Mouse (Mus musculus): ENCODE measurements around the gene Plin5. TPM values are rescaled to one million over a fixed set of nuclear protein-coding genes. Genes with fewer than 3 reads are reported as not detected.
"Not testable (repeated sequence)": the region's sequence is repeated elsewhere in the genome, so short reads cannot be mapped to it uniquely, and the experiment has no call there.

Plin5 gene
- polyA plus RNA-seq, 1 experiment from 2014 or later = 0.46 TPM

DNA sequence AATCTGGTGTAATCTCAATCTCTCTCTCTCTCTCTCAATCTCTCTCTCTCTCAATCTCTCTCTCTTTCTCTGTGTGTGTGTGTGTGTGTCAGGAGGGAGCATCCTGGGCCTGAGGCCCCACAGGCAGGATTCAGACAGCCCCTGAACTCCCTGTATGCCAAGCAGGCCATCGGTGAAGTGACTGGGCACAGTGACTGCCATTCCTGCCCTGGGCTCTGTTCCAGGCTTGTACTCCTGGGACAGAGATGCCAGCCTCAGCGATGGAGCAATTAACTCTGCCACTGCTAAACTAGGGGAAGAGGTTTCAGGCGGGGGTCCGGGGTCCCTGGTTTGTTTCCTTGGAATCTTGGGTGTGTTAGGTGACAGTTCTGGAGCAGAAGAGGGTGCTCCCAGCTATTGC lies 6.8 kb downstream of the Plin5 start:
- 63% methylated on average over 4 of the region's 4 CpGs for WGBS
- H3K36me3 ChIP-seq = no peaks in the 10 kb centered on the region
- no peaks in the 10 kb centered on the region for H3K9me3 ChIP-seq
- H3K4me3 ChIP-seq = no peak overlapping the region
- peaks cover 7% of the 10 kb centered on the region for H3K4me1 ChIP-seq
- no peak overlapping the region for H3K27ac ChIP-seq
- no peak for DNase-seq (ENCODE audit: low spot score)
- peaks cover 7% of the 10 kb centered on the region for H3K27me3 ChIP-seq (ENCODE audit: insufficient read depth, poor library complexity, severe bottlenecking)

DNA sequence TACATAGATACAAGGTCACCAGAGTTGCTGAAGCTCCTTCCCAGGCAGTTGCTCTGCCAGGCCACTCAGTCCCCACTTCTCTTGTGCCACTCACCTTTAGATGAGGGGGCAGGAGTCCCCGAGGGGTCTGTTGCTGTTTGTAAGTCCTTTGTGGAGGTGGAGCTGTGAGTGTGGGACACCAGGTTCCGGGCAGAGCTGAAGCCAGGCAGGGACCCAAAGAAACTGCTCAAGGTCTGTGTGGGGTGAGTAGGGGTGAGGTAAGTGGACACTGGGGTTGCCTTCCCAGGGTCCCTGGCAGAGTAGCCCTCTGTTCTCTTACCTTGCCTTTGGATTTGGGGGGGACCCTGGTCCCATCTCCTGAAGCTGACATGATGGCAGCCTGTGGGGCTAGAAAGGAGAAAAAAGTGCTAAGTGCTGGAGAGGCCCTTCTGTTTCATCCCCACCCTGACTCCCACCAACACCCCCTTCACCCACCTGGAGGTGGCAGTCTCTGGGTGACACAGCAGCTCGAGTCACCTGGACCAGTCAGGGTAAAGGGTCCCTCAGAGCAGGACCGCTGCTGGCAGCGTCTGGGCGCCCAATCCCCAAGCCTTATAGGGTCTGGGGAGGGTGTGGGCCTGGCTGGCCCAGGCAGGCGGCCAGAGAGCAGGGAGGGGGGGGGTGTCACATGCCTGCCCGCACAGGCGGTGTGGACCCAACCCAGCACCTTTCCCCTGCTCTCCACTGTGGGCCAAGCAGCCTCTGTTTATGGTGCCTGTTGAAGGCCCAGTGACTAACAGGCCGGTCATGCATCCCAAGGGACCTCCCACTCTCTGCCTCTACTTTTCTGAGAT lies 8.0 kb downstream of the Plin5 start, which contains the start of gene Plin4:
TSS of gene Plin4 (minus strand) at position 585 of the 833 bp plus-strand sequence.
- Histone ChIP-seq H3K36me3 (no peaks in the 10 kb centered on the region), H3K4me3 (no peak within 1 kb of the TSS), H3K9me3 (no peaks in the 10 kb centered on the region), H3K4me1 (peaks cover 7% of the 10 kb centered on the region), H3K27ac (0 out of 2 replicates have a peak within 1 kb of the TSS, but pooled peaks have one; percentile 7), H3K27me3 (ENCODE audit: insufficient read depth, poor library complexity, severe bottlenecking) (peaks cover 5% of the 10 kb centered on the region)
- no peak for DNase-seq (ENCODE audit: low spot score)
- 59% methylated on average over 10 of the region's 10 CpGs for WGBS

DNA sequence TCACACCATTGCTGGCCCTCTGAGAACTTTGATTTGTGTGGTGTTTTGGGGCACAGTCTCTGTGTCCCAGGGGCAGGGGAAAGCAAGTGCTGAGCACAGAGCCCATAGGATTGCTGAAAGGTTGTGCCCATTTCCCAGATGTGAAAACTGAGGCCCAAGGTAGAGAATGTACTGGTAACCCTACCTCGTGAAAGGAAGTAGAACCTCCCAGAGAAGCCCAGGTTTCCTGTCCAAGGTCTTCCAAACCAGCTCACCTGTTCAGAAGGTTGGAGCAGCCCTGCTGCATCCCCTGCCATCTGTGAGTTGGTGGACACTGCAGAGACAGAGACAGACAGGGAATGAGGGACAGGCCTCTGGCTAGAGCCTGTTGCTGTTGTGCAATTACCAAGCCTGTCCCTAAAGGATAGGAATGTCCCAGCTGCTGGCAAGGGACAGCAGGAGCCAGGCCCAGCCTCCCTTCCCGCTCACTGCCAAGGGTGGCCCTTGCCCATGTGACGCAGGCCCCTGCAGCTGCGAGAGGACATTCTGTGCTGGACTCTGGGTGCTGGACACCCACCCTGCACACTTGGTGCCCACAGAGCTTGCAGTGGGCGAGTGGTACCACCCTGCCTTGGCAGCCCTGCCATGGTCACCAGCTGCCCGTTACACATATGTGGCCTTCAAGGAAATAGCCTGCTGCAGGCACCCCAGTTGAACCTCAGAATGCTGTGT lies 8.9 kb downstream of the Plin5 start:
- 73% methylated on average over 6 of the region's 6 CpGs for WGBS
- Histone ChIP-seq H3K4me1 (peaks cover 7% of the 10 kb centered on the region), H3K36me3 (peaks cover 7% of the 10 kb centered on the region), H3K9me3 (no peaks in the 10 kb centered on the region), H3K27me3 (ENCODE audit: insufficient read depth, poor library complexity, severe bottlenecking) (peaks cover 5% of the 10 kb centered on the region), H3K4me3 (no peak overlapping the region), H3K27ac (0 out of 2 replicates have a peak overlapping the region, but pooled peaks have one; percentile 7)
- no peak for DNase-seq (ENCODE audit: low spot score)

DNA sequence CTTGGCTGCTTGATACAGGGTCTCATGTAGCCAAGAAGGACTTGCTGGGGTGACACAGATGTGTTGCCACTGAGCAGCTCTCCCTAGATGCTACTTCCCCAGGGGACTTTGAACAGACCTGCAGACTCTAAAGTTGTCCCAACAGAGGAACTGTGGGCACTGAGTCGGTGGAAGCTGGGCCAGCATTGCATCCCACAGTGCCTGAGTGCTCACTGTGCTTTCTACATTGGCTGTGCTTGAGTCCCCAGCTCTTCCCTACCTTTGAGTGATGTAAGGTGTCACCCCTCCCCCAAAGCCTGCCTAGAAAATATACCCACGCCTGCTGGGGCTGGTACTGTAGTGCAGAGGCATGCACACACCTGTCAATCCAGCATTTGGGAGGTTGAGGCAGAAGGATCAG lies 9.7 kb downstream of the Plin5 start:
- Histone ChIP-seq H3K27me3 (ENCODE audit: insufficient read depth, poor library complexity, severe bottlenecking) (peaks cover 2% of the 10 kb centered on the region), H3K4me1 (peaks cover 7% of the 10 kb centered on the region), H3K9me3 (no peaks in the 10 kb centered on the region), H3K4me3 (no peak overlapping the region), H3K36me3 (peaks cover 14% of the 10 kb centered on the region), H3K27ac (no peak overlapping the region)
- DNase-seq (ENCODE audit: low spot score) = no peak
- 70% methylated on average over 2 of the region's 2 CpGs for WGBS

DNA sequence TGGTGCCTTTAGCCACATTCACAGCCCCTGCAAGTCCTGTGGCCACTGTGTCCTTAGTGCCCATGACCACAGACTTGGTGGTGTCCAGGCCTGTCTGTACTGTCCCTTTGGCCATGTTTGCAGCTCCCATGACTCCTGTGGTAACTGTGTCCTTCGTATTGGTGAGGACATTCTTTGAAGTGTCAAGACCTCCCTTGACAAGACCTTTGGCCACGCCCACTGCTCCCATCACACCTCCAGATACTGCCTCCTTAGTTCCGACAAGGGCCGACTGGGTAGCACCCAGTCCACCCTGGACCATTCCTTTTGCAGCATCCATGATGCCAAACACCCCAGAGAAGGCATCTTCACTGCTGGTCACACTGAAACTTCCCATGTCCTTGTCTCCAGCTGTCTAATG lies 10.4 kb downstream of the Plin5 start:
- Histone ChIP-seq H3K9me3 (no peaks in the 10 kb centered on the region), H3K27me3 (ENCODE audit: insufficient read depth, poor library complexity, severe bottlenecking) (no peaks in the 10 kb centered on the region), H3K36me3 (peaks cover 22% of the 10 kb centered on the region), H3K27ac (no peak overlapping the region), H3K4me1 (peaks cover 7% of the 10 kb centered on the region), H3K4me3 (no peak overlapping the region)
- WGBS = 59% methylated on average over 4 of the region's 4 CpGs
- no peak for DNase-seq (ENCODE audit: low spot score)

DNA sequence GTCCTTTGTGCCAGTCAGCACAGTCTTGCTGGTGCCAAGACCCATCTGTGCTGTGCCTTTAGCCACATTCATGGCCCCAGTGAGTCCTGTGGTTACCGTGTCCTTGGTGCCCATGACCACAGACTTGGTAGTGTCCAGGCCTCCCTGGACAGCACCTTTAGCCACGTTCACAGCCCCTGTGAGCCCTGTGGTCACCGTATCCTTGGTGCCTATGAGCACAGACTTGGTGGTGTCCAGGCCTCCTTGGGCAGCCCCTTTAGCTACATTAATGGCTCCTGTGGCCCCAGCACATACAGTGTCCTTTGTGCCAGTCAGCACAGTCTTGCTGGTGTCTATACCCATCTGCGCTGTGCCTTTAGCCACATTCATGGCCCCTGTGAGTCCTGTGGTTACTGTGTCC lies 11.0 kb downstream of the Plin5 start:
- H3K4me1 ChIP-seq; H3K27ac ChIP-seq; H3K9me3 ChIP-seq; H3K4me3 ChIP-seq; DNase-seq (ENCODE audit: low spot score); H3K27me3 ChIP-seq (ENCODE audit: insufficient read depth, poor library complexity, severe bottlenecking): not testable (repeated sequence)
- peaks cover 27% of the 10 kb centered on the region for H3K36me3 ChIP-seq
- 97% methylated on average over 4 of the region's 4 CpGs for WGBS

DNA sequence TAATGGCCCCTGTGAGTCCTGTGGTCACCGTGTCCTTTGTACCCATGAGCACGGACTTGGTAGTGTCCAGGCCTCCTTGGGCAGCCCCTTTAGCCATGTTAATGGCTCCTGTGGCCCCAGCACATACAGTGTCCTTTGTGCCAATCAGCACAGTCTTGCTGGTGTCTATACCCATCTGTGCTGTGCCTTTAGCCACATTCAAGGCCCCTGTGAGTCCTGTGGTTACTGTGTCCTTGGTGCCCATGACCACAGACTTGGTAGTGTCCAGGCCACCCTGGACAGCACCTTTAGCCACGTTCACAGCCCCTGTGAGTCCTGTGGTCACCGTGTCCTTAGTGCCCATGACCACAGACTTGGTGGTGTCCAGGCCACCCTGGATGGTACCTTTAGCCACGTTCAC lies 12.6 kb downstream of the Plin5 start:
- 88% methylated on average over 3 of the region's 5 CpGs for WGBS
- not testable (repeated sequence) for H3K9me3 ChIP-seq
- peaks cover 43% of the 10 kb centered on the region for H3K36me3 ChIP-seq

DNA sequence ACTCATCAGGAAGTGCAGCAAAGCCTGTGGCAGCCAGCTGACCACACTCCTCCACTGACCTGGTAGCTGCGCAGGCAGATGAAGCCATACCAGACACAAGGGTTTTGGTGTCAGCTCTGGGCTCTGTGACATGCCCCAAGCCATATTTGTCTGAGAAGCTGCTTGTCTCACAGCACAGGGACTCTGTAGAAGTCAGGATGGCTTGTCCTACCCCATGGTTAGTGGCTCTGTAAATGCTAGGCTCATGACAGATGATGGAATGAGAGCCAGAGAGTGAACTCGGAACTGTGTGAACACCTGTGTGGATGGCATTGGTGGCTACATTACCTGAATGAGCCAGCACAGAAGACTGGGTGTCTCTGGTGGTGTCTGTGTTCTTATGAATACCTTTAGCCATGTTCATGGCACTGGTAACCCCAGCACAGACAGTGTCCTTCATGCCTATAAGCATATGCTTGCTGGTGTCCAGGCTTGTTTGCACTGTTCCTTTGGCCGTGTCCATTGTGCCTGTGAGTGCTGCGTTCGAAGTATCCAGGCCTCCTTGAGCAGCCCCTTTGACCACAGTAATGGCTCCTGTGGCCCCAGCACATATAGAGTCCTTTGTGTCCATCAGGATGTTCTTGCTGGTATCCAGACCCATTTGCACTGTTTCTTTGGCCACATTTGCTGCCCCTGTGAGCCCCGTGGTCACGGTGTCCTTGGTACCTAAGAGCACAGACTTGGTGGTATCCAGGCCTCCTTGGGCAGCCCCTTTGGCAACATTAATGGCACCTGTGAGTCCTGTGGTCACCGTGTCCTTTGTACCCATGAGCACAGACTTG lies 13.7 kb downstream of the Plin5 start:
- H3K9me3 ChIP-seq = no peaks in the 10 kb centered on the region
- peaks cover 54% of the 10 kb centered on the region for H3K36me3 ChIP-seq
- no peaks in the 10 kb centered on the region for H3K27me3 ChIP-seq (ENCODE audit: insufficient read depth, poor library complexity, severe bottlenecking)
- no peak for DNase-seq (ENCODE audit: low spot score)
- H3K4me1 ChIP-seq = peaks cover 4% of the 10 kb centered on the region
- no peak overlapping the region for H3K27ac ChIP-seq
- 89% methylated on average over 8 of the region's 8 CpGs for WGBS
- no peak overlapping the region for H3K4me3 ChIP-seq

More for the DNA sequence above, 12.6 kb downstream of the Plin5 start:
- not testable (repeated sequence) for DNase-seq (ENCODE audit: low spot score); H3K27me3 ChIP-seq (ENCODE audit: insufficient read depth, poor library complexity, severe bottlenecking); H3K4me1 ChIP-seq; H3K4me3 ChIP-seq; H3K27ac ChIP-seq

DNA sequence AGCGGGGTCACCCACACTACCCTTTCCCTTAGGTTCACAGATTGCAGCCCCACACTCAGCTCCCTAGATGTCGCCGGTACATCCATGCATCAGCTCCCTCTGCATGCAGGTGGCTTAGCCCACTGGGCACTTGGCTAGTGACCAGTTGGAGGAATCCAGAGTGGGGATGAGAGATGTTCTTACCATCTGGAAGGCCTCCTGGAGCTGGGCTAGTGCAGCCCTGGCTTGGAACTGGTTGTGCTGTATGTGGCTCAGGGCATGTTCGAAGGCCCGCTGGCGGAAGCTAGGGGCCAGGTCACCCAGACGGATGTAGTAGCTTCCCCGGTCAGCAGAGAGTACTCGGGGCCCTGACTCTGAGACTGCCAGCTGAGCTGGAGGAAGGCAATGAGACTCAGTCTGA lies 14.5 kb downstream of the Plin5 start:
- Histone ChIP-seq H3K4me3 (no peak overlapping the region), H3K27ac (no peak overlapping the region), H3K27me3 (ENCODE audit: insufficient read depth, poor library complexity, severe bottlenecking) (no peaks in the 10 kb centered on the region), H3K4me1 (no peaks in the 10 kb centered on the region), H3K9me3 (no peaks in the 10 kb centered on the region), H3K36me3 (peaks cover 62% of the 10 kb centered on the region)
- DNase-seq (ENCODE audit: low spot score) = no peak
- WGBS = 92% methylated on average over 9 of the region's 9 CpGs

DNA sequence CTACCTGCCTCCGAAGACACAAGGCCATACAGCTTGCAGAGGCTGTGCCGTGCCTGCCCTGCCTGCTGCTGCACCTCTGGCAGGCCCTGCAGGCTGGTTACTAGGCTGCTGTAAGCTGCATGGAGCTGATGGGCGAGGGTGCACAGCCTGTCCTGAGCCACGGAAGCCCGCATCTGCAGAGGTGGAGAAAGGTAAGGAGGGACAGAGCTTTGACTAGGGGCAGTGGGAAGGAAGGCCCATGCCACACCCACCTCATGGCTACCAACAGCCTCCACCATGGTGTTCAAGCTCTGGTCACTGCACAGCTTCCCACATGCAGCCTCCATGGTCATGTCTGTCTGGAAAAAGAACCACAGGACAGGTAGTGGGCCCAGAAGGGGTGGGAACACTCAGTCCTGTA lies 15.2 kb downstream of the Plin5 start:
- peaks cover 69% of the 10 kb centered on the region for H3K36me3 ChIP-seq
- no peak overlapping the region for H3K4me3 ChIP-seq
- H3K9me3 ChIP-seq = no peaks in the 10 kb centered on the region
- H3K27me3 ChIP-seq (ENCODE audit: insufficient read depth, poor library complexity, severe bottlenecking) = no peaks in the 10 kb centered on the region
- WGBS = 91% methylated on average over 5 of the region's 5 CpGs
- DNase-seq (ENCODE audit: low spot score) = no peak
- no peak overlapping the region for H3K27ac ChIP-seq
- no peaks in the 10 kb centered on the region for H3K4me1 ChIP-seq

DNA sequence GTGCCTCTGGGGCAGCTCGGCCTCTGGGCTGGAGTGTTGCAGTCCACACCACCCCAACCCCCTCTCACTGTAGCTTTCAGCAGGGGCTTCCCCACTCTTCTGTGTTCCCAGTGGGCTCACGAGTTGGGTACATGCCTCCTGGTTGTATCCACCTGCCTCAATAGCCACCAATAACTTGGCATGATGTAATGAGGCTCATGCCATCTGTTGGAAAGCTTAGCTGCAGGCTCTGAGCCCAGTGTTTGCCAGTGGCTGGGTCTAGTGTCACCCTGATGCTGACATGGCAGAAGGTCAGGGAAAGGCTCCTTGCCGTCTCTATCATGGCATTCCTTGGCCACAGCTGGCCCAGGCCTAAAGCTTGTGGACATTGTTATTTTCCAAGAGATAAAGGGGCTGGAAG lies 16.6 kb downstream of the Plin5 start:
- Histone ChIP-seq H3K4me1 (no peaks in the 10 kb centered on the region), H3K27ac (no peak overlapping the region), H3K9me3 (no peaks in the 10 kb centered on the region), H3K4me3 (no peak overlapping the region), H3K27me3 (ENCODE audit: insufficient read depth, poor library complexity, severe bottlenecking) (no peaks in the 10 kb centered on the region), H3K36me3 (peaks cover 83% of the 10 kb centered on the region)
- 87% methylated on average over 3 of the region's 3 CpGs for WGBS
- DNase-seq (ENCODE audit: low spot score) = no peak

DNA sequence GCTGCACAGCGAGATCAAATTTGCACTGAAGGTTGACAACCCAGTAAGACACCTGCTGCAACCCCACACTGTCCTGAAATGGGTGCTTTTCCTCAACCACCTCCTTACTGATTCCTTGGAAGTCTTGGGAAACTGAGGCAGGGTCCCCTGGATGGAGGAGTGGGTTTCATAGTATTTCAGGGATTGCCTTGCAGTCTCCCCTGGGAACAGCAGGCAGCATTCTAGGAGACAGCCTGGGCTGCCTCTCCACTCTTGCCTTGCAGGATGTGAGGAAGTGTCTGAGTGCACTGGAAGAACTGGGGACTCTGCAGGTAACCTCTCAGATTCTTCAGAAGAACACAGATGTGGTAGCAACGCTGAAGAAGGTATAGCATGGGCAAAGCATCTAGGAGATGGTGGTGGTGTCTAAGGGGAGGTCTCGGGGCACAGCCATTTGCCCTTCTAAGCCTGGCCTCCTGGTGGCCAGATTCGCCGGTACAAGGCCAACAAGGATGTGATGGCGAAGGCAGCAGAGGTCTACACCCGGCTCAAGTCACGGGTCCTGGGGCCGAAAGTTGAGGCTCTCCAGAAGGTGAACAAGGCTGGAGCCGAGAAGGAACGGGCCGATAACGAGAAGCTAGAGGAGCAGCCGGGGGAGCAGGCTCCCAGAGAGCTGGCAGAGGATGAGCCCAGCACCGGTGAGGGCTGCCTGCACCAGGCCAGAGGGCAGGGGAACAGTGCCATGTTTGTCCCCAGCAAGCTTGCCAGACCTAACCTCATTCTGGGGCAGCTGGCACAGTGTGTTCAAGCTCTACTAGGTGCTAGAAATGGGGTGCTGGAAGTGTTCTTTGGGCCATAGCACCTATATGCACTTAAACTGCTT lies 18.5 kb downstream of the Plin5 start:
- no peak overlapping the region for H3K4me3 ChIP-seq
- peaks cover 94% of the 10 kb centered on the region for H3K36me3 ChIP-seq
- DNase-seq (ENCODE audit: low spot score) = no peak
- WGBS = 90% methylated on average over 15 of the region's 15 CpGs
- no peaks in the 10 kb centered on the region for H3K4me1 ChIP-seq
- no peaks in the 10 kb centered on the region for H3K9me3 ChIP-seq
- H3K27me3 ChIP-seq (ENCODE audit: insufficient read depth, poor library complexity, severe bottlenecking) = no peaks in the 10 kb centered on the region
- no peak overlapping the region for H3K27ac ChIP-seq

Data from heart, embryonic 10.5 days (tissue).